Mouse (Mus musculus): Measurements from ENCODE around the gene Gcgr. TPM values are rescaled to one million over a fixed set of nuclear protein-coding genes. Genes with fewer than 3 reads are reported as not detected.

Gcgr gene
- polyA plus RNA-seq, 1 experiment, result 2.6 TPM

- no peak overlapping the region for H3K4me3 ChIP-seq (ENCODE audit: low read depth, low read length)
Measured at GRCm38 (mm10) chr11:120490291-120491046, 40.0 kb upstream of the Gcgr start.

GRCm38 (mm10) chr11:120491317-120492023 lies 39.0 kb upstream of the Gcgr start, which contains the start of gene Slc25a10:
Gene Slc25a10 (plus strand): TSS chr11:120491840.
- peak within 1 kb of the TSS; percentile 94 for H3K27ac ChIP-seq (ENCODE audit: insufficient read depth, low read depth, low read length)
- H3K36me3 ChIP-seq (ENCODE audit: control insufficient read depth, insufficient read depth, low read length), result peaks cover 45% of the 10 kb centered on the region
- H3K4me1 ChIP-seq (ENCODE audit: control insufficient read depth, insufficient read depth, insufficient read length, low read length), result peaks cover 30% of the 10 kb centered on the region
- WGBS, result under 1% methylated on average over 35 of the region's 35 CpGs
- H3K27me3 ChIP-seq (ENCODE audit: control insufficient read depth, insufficient read depth, low read length), result no peaks in the 10 kb centered on the region
- H3K4me3 ChIP-seq (ENCODE audit: low read depth, low read length), result peak within 1 kb of the TSS; percentile 88
- TF ChIP-seq POLR2A (IDR thresholded peaks at IDR 0.05; ENCODE audit: low read depth, low read length) (peak; percentile 73), CTCF (IDR thresholded peaks at IDR 0.05; ENCODE audit: extremely low read depth, insufficient read length, insufficient replicate concordance, low read depth, low read length) (no peak)

More at GRCm38 (mm10) chr11:120490291-120491046, 40.0 kb upstream of the Gcgr start:
- Histone ChIP-seq H3K36me3 (ENCODE audit: control insufficient read depth, insufficient read depth, low read length) (peaks cover 41% of the 10 kb centered on the region), H3K4me1 (ENCODE audit: control insufficient read depth, insufficient read depth, insufficient read length, low read length) (peaks cover 30% of the 10 kb centered on the region), H3K27me3 (ENCODE audit: control insufficient read depth, insufficient read depth, low read length) (no peaks in the 10 kb centered on the region), H3K27ac (ENCODE audit: insufficient read depth, low read depth, low read length) (peak overlapping the region; percentile 94)
- 21% methylated on average over 4 of the region's 4 CpGs for WGBS
- no peak for TF ChIP-seq POLR2A (IDR thresholded peaks at IDR 0.05; ENCODE audit: low read depth, low read length)
- TF ChIP-seq CTCF (IDR thresholded peaks at IDR 0.05; ENCODE audit: extremely low read depth, insufficient read length, insufficient replicate concordance, low read depth, low read length), result no peak

- TF ChIP-seq CTCF (IDR thresholded peaks at IDR 0.05; ENCODE audit: extremely low read depth, insufficient read length, insufficient replicate concordance, low read depth, low read length) (no peak; the same call in 1 of the 2 replicates), POLR2A (IDR thresholded peaks at IDR 0.05; ENCODE audit: low read depth, low read length) (no peak)
- peak overlapping the region; percentile 88 for H3K4me3 ChIP-seq (ENCODE audit: low read depth, low read length)
- peak overlapping the region; percentile 78 for H3K27ac ChIP-seq (ENCODE audit: insufficient read depth, low read depth, low read length)
- no peaks in the 10 kb centered on the region for H3K27me3 ChIP-seq (ENCODE audit: control insufficient read depth, insufficient read depth, low read length)
- peaks cover 30% of the 10 kb centered on the region for H3K4me1 ChIP-seq (ENCODE audit: control insufficient read depth, insufficient read depth, insufficient read length, low read length)
- peaks cover 47% of the 10 kb centered on the region for H3K36me3 ChIP-seq (ENCODE audit: control insufficient read depth, insufficient read depth, low read length)
- under 1% methylated on average over 48 of the region's 48 CpGs for WGBS
Measured at GRCm38 (mm10) chr11:120492024-120492877, 38.2 kb upstream of the Gcgr start.

GRCm38 (mm10) chr11:120492878-120493203 lies 37.7 kb upstream of the Gcgr start:
- TF ChIP-seq CTCF (IDR thresholded peaks at IDR 0.05; ENCODE audit: extremely low read depth, insufficient read length, insufficient replicate concordance, low read depth, low read length) (no peak), POLR2A (IDR thresholded peaks at IDR 0.05; ENCODE audit: low read depth, low read length) (no peak)
- peaks cover 28% of the 10 kb centered on the region for H3K4me1 ChIP-seq (ENCODE audit: control insufficient read depth, insufficient read depth, insufficient read length, low read length)
- H3K27ac ChIP-seq (ENCODE audit: insufficient read depth, low read depth, low read length), result peak overlapping the region; percentile 78
- H3K27me3 ChIP-seq (ENCODE audit: control insufficient read depth, insufficient read depth, low read length), result no peaks in the 10 kb centered on the region
- 16% methylated on average over 3 of the region's 3 CpGs for WGBS
- peak overlapping the region; percentile 88 for H3K4me3 ChIP-seq (ENCODE audit: low read depth, low read length)
- H3K36me3 ChIP-seq (ENCODE audit: control insufficient read depth, insufficient read depth, low read length), result peaks cover 47% of the 10 kb centered on the region

GRCm38 (mm10) chr11:120493351-120493750 lies 37.1 kb upstream of the Gcgr start:
- peak overlapping the region; percentile 48 for H3K4me3 ChIP-seq (ENCODE audit: low read depth, low read length)
- H3K27me3 ChIP-seq (ENCODE audit: control insufficient read depth, insufficient read depth, low read length), result no peaks in the 10 kb centered on the region
- TF ChIP-seq CTCF (IDR thresholded peaks at IDR 0.05; ENCODE audit: extremely low read depth, insufficient read length, insufficient replicate concordance, low read depth, low read length) (no peak), POLR2A (IDR thresholded peaks at IDR 0.05; ENCODE audit: low read depth, low read length) (no peak)
- peaks cover 28% of the 10 kb centered on the region for H3K4me1 ChIP-seq (ENCODE audit: control insufficient read depth, insufficient read depth, insufficient read length, low read length)
- peaks cover 47% of the 10 kb centered on the region for H3K36me3 ChIP-seq (ENCODE audit: control insufficient read depth, insufficient read depth, low read length)
- H3K27ac ChIP-seq (ENCODE audit: insufficient read depth, low read depth, low read length), result peak overlapping the region; percentile 78; the same call in 1 of the 2 replicates
- WGBS, result 10% methylated on average over 3 of the region's 3 CpGs

- TF ChIP-seq POLR2A (IDR thresholded peaks at IDR 0.05; ENCODE audit: low read depth, low read length), result no peak
- no peak for TF ChIP-seq CTCF (IDR thresholded peaks at IDR 0.05; ENCODE audit: extremely low read depth, insufficient read length, insufficient replicate concordance, low read depth, low read length)
- no peak overlapping the region; the same call in 1 of the 2 replicates for H3K4me3 ChIP-seq (ENCODE audit: low read depth, low read length)
- H3K27ac ChIP-seq (ENCODE audit: insufficient read depth, low read depth, low read length), result no peak overlapping the region
- peaks cover 28% of the 10 kb centered on the region for H3K4me1 ChIP-seq (ENCODE audit: control insufficient read depth, insufficient read depth, insufficient read length, low read length)
- peaks cover 48% of the 10 kb centered on the region for H3K36me3 ChIP-seq (ENCODE audit: control insufficient read depth, insufficient read depth, low read length)
- no peaks in the 10 kb centered on the region for H3K27me3 ChIP-seq (ENCODE audit: control insufficient read depth, insufficient read depth, low read length)
- WGBS, result 59% methylated on average over 3 of the region's 3 CpGs
Measured at GRCm38 (mm10) chr11:120493911-120494310, 36.6 kb upstream of the Gcgr start.

Data from small intestine, adult 2 months (tissue).